Mouse (Mus musculus): ENCODE results near the gene Gngt2. TPM values are rescaled to one million over a fixed set of nuclear protein-coding genes. Genes with fewer than 3 reads are reported as not detected.

Gene Gngt2
- polyA plus RNA-seq, 1 experiment = 32.5 TPM

- Histone ChIP-seq H3K27ac (ENCODE audit: control insufficient read depth, insufficient read depth, low read length) (peak within 1 kb of the TSS; percentile 92), H3K27me3 (ENCODE audit: control insufficient read depth, insufficient read depth, low read length) (no peaks in the 10 kb centered on the region), H3K4me1 (replicated peaks; ENCODE audit: control insufficient read depth, insufficient read depth, low read length) (peaks cover 54% of the 10 kb centered on the region), H3K4me3 (ENCODE audit: control insufficient read depth, insufficient read depth, low read length) (peak within 1 kb of the TSS; percentile 81), H3K36me3 (ENCODE audit: control insufficient read depth, insufficient read depth, low read length) (no peaks in the 10 kb centered on the region)
- peak; percentile 98 for TF ChIP-seq POLR2A (IDR thresholded peaks at IDR 0.05; ENCODE audit: control insufficient read depth, extremely low read depth, insufficient read depth, low read length, poor library complexity)
- 0 out of 2 replicates have a peak, but pooled peaks have one; percentile 49 for TF ChIP-seq CTCF (IDR thresholded peaks at IDR 0.05; ENCODE audit: borderline replicate concordance, control insufficient read depth, extremely low read depth, insufficient read depth, low read length, poor library complexity)
- WGBS = under 1% methylated on average over 11 of the region's 11 CpGs
- peak; percentile 87 for DNase-seq
Measured at GRCm38 (mm10) chr11:95842074-95842681, 5.2 kb downstream of the Gngt2 start, which contains the start of gene Abi3. Gene Abi3 (minus strand): TSS chr11:95842476.

GRCm38 (mm10) chr11:95842953-95843352 is 5.9 kb downstream of the Gngt2 start:
- H3K4me3 ChIP-seq (ENCODE audit: control insufficient read depth, insufficient read depth, low read length) = 0 out of 2 replicates have a peak overlapping the region, but pooled peaks have one; percentile 7
- 69% methylated on average over 5 of the region's 5 CpGs for WGBS
- H3K27ac ChIP-seq (ENCODE audit: control insufficient read depth, insufficient read depth, low read length) = peak overlapping the region; percentile 92; the same call in 1 of the 2 replicates
- no peaks in the 10 kb centered on the region for H3K36me3 ChIP-seq (ENCODE audit: control insufficient read depth, insufficient read depth, low read length)
- peaks cover 48% of the 10 kb centered on the region for H3K4me1 ChIP-seq (replicated peaks; ENCODE audit: control insufficient read depth, insufficient read depth, low read length)
- H3K27me3 ChIP-seq (ENCODE audit: control insufficient read depth, insufficient read depth, low read length) = no peaks in the 10 kb centered on the region
- no peak for TF ChIP-seq CTCF (IDR thresholded peaks at IDR 0.05; ENCODE audit: borderline replicate concordance, control insufficient read depth, extremely low read depth, insufficient read depth, low read length, poor library complexity)
- no peak for TF ChIP-seq POLR2A (IDR thresholded peaks at IDR 0.05; ENCODE audit: control insufficient read depth, extremely low read depth, insufficient read depth, low read length, poor library complexity)
- DNase-seq = peak; percentile 27

GRCm38 (mm10) chr11:95843421-95843950 is 6.5 kb downstream of the Gngt2 start:
- WGBS = 66% methylated on average over 6 of the region's 6 CpGs
- TF ChIP-seq POLR2A (IDR thresholded peaks at IDR 0.05; ENCODE audit: control insufficient read depth, extremely low read depth, insufficient read depth, low read length, poor library complexity) (no peak), CTCF (IDR thresholded peaks at IDR 0.05; ENCODE audit: borderline replicate concordance, control insufficient read depth, extremely low read depth, insufficient read depth, low read length, poor library complexity) (no peak)
- H3K4me3 ChIP-seq (ENCODE audit: control insufficient read depth, insufficient read depth, low read length) = no peak overlapping the region
- DNase-seq = no peak
- peaks cover 43% of the 10 kb centered on the region for H3K4me1 ChIP-seq (replicated peaks; ENCODE audit: control insufficient read depth, insufficient read depth, low read length)
- H3K36me3 ChIP-seq (ENCODE audit: control insufficient read depth, insufficient read depth, low read length) = no peaks in the 10 kb centered on the region
- H3K27ac ChIP-seq (ENCODE audit: control insufficient read depth, insufficient read depth, low read length) = no peak overlapping the region
- no peaks in the 10 kb centered on the region for H3K27me3 ChIP-seq (ENCODE audit: control insufficient read depth, insufficient read depth, low read length)

GRCm38 (mm10) chr11:95844935-95845334 is 7.9 kb downstream of the Gngt2 start:
- Histone ChIP-seq H3K4me3 (ENCODE audit: control insufficient read depth, insufficient read depth, low read length) (no peak overlapping the region), H3K36me3 (ENCODE audit: control insufficient read depth, insufficient read depth, low read length) (no peaks in the 10 kb centered on the region), H3K27ac (ENCODE audit: control insufficient read depth, insufficient read depth, low read length) (no peak overlapping the region), H3K27me3 (ENCODE audit: control insufficient read depth, insufficient read depth, low read length) (no peaks in the 10 kb centered on the region), H3K4me1 (replicated peaks; ENCODE audit: control insufficient read depth, insufficient read depth, low read length) (peaks cover 34% of the 10 kb centered on the region)
- no peak for DNase-seq
- TF ChIP-seq POLR2A (IDR thresholded peaks at IDR 0.05; ENCODE audit: control insufficient read depth, extremely low read depth, insufficient read depth, low read length, poor library complexity) (no peak), CTCF (IDR thresholded peaks at IDR 0.05; ENCODE audit: borderline replicate concordance, control insufficient read depth, extremely low read depth, insufficient read depth, low read length, poor library complexity) (no peak)
- 37% methylated on average over 4 of the region's 4 CpGs for WGBS

- Histone ChIP-seq H3K27me3 (ENCODE audit: control insufficient read depth, insufficient read depth, low read length) (no peaks in the 10 kb centered on the region), H3K4me3 (ENCODE audit: control insufficient read depth, insufficient read depth, low read length) (no peak overlapping the region), H3K4me1 (replicated peaks; ENCODE audit: control insufficient read depth, insufficient read depth, low read length) (0 out of 2 replicates have a peak, but pooled peaks cover 2% of the 10 kb centered on the region), H3K27ac (ENCODE audit: control insufficient read depth, insufficient read depth, low read length) (no peak overlapping the region), H3K36me3 (ENCODE audit: control insufficient read depth, insufficient read depth, low read length) (no peaks in the 10 kb centered on the region)
- WGBS = 76% methylated on average over 2 of the region's 2 CpGs
- DNase-seq = no peak
- no peak for TF ChIP-seq CTCF (IDR thresholded peaks at IDR 0.05; ENCODE audit: borderline replicate concordance, control insufficient read depth, extremely low read depth, insufficient read depth, low read length, poor library complexity)
- TF ChIP-seq POLR2A (IDR thresholded peaks at IDR 0.05; ENCODE audit: control insufficient read depth, extremely low read depth, insufficient read depth, low read length, poor library complexity) = no peak
Measured at GRCm38 (mm10) chr11:95850898-95851297, 13.9 kb downstream of the Gngt2 start.

GRCm38 (mm10) chr11:95853684-95854083 is 16.7 kb downstream of the Gngt2 start:
- TF ChIP-seq CTCF (IDR thresholded peaks at IDR 0.05; ENCODE audit: borderline replicate concordance, control insufficient read depth, extremely low read depth, insufficient read depth, low read length, poor library complexity) (peak; percentile 67; the same call in 1 of the 2 replicates), POLR2A (IDR thresholded peaks at IDR 0.05; ENCODE audit: control insufficient read depth, extremely low read depth, insufficient read depth, low read length, poor library complexity) (no peak)
- H3K27me3 ChIP-seq (ENCODE audit: control insufficient read depth, insufficient read depth, low read length) = no peaks in the 10 kb centered on the region
- 0 out of 2 replicates have a peak, but pooled peaks cover 2% of the 10 kb centered on the region for H3K4me1 ChIP-seq (replicated peaks; ENCODE audit: control insufficient read depth, insufficient read depth, low read length)
- H3K27ac ChIP-seq (ENCODE audit: control insufficient read depth, insufficient read depth, low read length) = no peak overlapping the region
- 39% methylated on average over 5 of the region's 5 CpGs for WGBS
- H3K4me3 ChIP-seq (ENCODE audit: control insufficient read depth, insufficient read depth, low read length) = no peak overlapping the region
- H3K36me3 ChIP-seq (ENCODE audit: control insufficient read depth, insufficient read depth, low read length) = no peaks in the 10 kb centered on the region
- peak; percentile 76 for DNase-seq

Measured in thymus, adult 2 months (tissue).